Mouse (Mus musculus) splenic B cell, adult 2 months (primary cell): ENCODE data around the gene Siva1.
A peak's percentile ranks its signal among the peaks of the same experiment; 100 is the strongest.

Source experiments
- DNase-seq: peaks from one replicate; pipeline ENCODE4 v3.0.0-alpha.2; 2011; ENCODE audit warnings: low read depth, low spot score
- H3K27me3 ChIP-seq: 2 replicates; pipeline ENCODE4 v1.6.1; 2012; ENCODE audit warnings: mild to moderate bottlenecking, low read length, moderate library complexity, mixed read lengths; ENCODE audit not compliant: control insufficient read depth, poor library complexity, insufficient read depth, severe bottlenecking
- H3K36me3 ChIP-seq: 2 replicates; pipeline ENCODE4 v1.6.1; 2012; ENCODE audit warnings: mild to moderate bottlenecking, low read length, moderate library complexity, mixed read lengths; ENCODE audit not compliant: control insufficient read depth, poor library complexity, insufficient read depth, severe bottlenecking

Gene Siva1

DNA sequence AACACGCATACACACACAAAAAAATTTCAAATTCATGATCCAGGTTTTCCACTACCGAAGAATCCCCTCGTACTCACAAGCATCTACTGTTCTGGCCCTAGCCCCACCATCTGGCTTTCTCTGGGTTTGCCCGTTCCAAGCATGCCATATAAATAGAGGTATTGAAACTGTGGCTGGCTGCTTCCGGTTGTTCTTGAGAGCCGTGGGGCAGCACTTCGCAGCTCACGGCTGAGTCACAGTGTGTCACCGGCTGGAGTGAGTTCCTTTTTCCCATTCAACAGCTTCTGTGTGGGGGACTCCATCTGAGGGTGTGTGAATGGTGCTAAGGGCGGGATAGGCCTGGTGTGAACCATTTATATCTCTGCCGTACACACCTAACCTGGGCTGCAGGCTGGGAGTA, 27.3 kb upstream of the Siva1 start:
- no peaks in the 10 kb centered on the region for H3K36me3 ChIP-seq
- H3K27me3 ChIP-seq = no peaks in the 10 kb centered on the region
- peak; percentile 81 for DNase-seq

DNA sequence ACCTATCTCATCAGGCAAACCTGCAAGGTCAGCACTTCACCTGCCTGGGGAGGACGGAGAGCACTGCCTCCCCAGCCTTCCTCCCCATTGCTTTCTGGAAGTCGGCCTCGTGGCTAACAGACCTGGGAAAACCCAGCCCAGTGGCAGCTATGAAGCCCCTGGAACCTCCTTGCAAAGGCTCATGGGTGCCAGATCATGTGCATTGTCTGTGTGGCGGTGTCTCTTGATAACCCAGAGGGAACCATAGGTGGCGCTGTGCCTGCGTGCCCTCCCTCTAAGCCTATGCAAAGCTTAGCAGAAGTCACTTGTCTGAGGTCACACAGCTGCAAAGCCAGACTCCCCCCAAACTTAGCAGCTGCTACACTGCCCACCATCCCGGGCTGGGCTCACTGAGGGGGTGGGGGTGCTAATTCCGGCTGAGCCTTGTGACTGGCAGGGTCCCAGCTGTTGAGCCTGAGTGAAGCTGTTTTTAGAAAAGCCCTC, 26.5 kb upstream of the Siva1 start:
- Histone ChIP-seq H3K27me3 (no peaks in the 10 kb centered on the region), H3K36me3 (no peaks in the 10 kb centered on the region)
- peak; percentile 93 for DNase-seq

DNA sequence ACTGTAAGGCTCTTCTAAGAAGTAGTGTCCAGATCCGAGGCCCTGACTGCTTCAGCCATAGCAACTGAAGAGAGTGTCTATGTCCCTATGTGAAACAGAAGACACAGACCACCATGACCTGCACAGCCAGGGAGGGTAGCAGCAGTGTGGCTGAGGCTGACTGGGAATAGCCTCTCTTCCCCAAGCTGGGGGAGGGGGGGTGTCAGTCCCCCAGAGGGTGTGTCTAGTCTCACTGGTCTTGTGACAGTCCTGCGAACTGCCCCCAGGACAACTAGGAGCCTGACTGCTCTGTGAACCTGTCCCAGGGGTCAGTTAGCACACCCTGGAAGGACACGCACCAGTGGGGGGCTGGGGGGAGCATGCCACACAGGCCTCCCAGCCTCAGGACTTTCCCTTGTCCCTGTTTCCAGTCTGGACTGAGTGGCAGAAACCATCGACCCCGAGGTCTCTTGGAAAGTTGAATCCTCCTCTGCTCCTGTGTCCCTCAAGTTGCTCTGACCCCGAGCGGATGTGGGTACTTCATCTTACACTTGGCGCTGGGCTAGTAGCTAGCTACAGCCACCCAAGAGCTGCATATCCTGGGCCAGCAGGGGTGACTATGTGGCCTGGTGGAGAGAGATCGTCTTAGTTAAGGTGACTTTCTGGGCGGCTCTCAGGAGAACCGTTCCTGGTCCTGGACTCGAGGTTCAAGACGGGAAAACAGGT, 25.3 kb upstream of the Siva1 start:
- Histone ChIP-seq H3K27me3 (no peaks in the 10 kb centered on the region), H3K36me3 (no peaks in the 10 kb centered on the region)
- DNase-seq = peak; percentile 49

DNA sequence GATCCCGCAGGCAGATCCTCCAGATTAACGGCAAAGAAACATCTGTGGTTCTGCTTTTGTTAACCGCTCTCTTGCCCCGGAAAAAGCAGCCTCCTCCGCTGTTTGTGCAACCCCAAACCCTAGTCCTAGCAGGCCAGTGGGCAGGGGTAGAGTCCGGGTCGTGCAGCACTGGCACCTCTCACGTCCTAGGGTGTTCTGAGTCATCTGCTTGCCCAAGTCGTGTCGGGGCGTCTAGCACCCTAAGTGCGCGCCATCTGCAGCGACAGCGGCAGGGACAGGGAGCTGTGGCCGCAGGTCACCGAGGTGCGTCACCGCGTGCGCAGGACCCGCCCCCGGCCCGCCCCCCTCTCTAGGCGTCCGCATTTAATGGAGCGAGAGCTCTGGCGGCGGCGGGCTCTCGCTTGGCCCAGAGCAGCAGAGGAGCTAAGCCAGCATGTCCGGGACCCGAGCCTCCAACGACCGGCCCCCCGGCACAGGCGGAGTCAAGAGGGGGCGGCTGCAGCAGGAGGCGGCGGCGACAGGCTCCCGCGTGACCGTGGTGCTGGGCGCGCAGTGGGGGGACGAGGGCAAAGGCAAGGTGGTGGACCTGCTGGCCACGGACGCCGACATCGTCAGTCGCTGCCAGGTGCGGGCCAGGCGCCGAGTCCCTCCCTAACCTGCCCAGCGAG, 24.7 kb upstream of the Siva1 start, which contains the start of gene Adssl1:
Gene Adssl1, plus strand, starts transcription at position 360 of the 668 bp plus-strand sequence.
- DNase-seq = peak; percentile 78
- Histone ChIP-seq H3K36me3 (no peaks in the 10 kb centered on the region), H3K27me3 (no peaks in the 10 kb centered on the region)

DNA sequence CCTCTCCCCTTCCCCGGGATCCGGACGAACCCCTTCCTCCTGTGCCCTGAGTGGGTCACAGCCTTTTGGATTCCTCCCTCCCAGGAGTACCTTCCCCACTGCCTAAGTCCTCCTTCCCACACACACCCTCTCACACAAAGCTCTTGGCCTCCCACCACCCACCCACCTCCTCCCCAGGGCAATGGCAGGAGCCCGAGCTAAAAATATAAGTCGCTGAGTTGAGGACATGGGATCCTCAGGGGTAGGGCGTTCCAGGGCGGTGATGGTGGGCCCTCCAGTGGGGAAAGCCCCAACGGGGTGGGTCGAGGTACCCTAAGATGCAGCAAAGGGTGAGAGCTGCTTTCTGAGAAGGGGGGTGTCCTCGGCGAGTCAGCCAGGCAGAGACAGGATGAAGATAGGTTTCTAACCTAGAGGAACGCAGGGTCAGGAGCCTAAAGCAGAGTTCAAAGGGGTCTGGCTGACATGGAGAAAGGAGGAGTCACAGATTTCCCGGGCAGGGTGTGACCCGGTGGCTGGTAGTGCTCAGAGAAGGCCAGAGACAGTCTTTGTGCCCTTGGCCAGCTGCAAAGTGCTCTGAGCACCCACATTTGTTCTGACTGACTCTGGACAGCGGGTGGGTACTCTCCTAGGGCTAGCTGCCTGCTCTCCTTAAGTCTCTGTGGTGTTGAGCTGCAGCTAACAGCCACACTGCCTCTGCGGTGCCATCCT, 24.0 kb upstream of the Siva1 start:
- H3K36me3 ChIP-seq = no peaks in the 10 kb centered on the region
- DNase-seq = no peak
- H3K27me3 ChIP-seq = no peaks in the 10 kb centered on the region

DNA sequence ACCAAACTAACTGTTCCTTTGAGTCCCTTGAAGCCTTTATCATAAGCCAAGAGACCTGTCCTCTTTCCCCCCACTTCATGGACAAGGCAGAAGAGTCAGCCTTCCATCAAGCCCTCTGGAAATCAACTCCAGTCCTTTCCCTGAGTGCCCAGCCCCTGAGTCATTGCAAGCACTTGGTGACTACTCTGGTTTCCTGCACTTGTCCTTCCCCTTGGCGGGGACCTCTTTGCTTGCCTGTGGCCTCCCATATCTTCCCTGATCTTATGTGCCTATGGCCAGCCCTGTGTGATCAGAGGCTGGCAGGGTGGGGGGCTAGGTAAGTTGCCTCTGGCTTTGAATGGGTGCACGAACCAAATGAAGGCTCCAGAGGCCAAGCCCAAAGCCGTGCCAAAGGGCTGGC, 22.6 kb upstream of the Siva1 start:
- Histone ChIP-seq H3K36me3 (no peaks in the 10 kb centered on the region), H3K27me3 (no peaks in the 10 kb centered on the region)
- DNase-seq = no peak

DNA sequence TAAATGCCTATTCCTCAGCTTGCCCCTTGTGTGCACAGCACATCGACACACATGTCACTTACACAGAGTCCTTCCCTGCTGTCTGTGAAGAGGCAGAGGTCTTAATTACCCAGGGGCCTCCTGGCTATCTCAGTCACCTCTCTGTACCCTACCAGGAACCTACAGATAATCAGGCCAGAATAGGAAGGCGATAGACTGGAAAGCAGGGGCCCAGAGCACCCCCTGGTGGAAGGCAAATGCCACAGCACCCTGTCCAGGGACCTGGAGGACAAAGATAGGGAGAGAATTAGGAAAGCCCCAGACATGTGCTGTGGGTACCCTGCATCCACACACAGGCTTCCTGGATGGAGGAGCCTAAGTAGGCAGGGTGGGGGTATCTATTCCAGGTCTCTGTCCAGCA, 20.7 kb upstream of the Siva1 start:
- Histone ChIP-seq H3K36me3 (no peaks in the 10 kb centered on the region), H3K27me3 (no peaks in the 10 kb centered on the region)
- peak; percentile 78 for DNase-seq

DNA sequence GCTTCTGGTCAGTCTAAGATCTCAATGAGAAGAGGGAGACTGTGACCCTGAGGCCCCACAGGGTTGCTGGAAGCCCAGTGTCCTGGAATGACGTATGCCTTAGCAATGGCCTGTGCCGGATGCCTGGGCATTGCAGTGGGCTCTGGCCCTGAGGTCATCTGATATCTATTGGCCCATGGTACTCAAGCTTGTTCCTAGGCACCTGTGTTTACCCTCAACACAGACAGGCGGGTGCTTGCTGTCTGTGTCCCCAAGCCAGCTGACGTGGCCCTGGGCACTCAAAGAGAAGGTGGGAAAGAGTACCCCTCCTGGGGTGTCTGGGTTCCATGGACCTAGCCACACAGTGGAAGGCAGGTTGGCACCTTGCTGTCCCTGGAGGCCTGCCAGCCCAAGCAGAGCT, 18.8 kb upstream of the Siva1 start:
- H3K36me3 ChIP-seq = no peaks in the 10 kb centered on the region
- no peaks in the 10 kb centered on the region for H3K27me3 ChIP-seq
- DNase-seq = no peak

DNA sequence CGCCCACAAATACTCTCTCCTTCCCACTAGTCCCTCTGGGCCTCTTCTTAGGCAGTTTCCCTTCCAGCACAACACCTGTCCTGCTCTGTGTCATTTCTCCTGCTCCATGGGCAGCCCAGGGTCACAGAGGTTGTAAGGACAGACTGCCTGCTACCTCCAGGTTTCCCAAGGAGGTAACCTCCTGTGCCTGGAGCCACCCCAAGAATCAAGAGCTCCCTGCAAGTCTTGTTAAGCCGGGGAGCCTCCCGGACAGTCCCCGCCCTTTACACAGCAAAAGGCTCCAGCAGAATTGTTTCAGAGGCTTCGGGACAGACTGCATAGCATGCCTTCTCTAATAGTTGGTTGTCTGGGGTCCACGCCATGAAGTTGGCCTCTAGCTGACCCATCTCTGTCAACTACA, 18.0 kb upstream of the Siva1 start:
- DNase-seq = no peak
- Histone ChIP-seq H3K36me3 (no peaks in the 10 kb centered on the region), H3K27me3 (no peaks in the 10 kb centered on the region)

DNA sequence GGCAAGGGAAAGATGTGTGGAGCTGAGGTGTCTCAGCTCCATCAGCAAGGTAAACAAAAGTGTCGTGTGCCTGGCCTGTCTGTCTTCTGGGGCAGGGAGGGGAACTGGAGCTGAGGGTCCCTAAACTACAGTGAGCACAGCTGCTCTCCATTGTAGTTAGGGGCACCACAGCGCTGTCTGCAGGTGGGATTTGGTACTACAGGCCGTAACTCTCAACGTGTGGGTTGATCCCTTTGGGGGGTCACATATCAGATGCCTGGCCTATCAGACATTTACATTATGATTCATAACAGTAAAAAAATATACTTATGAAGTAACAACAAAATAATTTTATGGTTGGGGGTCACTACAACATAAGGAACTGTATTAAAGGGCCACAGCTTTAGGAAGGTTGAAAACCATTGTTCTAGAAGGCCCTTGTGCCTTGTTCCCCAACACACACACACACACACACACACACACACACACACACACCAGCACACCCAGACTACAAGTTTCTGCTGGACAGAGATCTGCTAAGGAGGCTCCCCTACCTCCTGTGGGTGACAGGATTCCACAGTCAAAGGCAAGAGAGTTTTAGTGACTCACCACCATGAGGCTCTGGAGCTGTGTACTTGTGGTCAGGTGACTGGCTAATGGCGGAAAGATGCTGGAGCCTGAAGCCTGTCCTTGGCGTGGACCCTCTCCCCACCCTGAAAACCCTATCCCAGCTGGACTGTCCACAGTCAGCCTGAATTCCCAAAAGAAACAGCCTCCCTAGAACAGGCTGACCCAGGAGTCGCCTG, 17.2 kb upstream of the Siva1 start:
- DNase-seq = peak; percentile 58
- Histone ChIP-seq H3K27me3 (no peaks in the 10 kb centered on the region), H3K36me3 (no peaks in the 10 kb centered on the region)

DNA sequence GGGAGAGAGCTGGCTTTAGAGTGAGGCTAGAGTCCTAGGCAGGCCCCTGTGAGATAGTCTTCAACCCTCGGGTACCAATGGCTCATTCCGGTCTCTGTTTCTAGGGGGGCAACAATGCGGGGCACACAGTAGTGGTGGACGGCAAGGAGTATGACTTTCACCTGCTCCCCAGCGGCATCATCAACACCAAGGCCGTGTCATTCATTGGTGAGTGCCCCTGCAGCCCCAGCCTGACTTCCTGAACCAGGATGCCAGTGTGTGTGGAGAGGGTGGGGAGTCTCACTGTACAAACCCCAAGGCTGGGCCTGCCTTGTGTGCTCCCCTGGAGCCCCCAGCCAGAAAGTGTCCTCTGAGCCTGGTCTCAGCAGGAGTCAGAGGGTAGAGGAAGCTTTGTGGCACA, 16.3 kb upstream of the Siva1 start:
- no peaks in the 10 kb centered on the region for H3K27me3 ChIP-seq
- no peaks in the 10 kb centered on the region for H3K36me3 ChIP-seq
- DNase-seq = no peak

DNA sequence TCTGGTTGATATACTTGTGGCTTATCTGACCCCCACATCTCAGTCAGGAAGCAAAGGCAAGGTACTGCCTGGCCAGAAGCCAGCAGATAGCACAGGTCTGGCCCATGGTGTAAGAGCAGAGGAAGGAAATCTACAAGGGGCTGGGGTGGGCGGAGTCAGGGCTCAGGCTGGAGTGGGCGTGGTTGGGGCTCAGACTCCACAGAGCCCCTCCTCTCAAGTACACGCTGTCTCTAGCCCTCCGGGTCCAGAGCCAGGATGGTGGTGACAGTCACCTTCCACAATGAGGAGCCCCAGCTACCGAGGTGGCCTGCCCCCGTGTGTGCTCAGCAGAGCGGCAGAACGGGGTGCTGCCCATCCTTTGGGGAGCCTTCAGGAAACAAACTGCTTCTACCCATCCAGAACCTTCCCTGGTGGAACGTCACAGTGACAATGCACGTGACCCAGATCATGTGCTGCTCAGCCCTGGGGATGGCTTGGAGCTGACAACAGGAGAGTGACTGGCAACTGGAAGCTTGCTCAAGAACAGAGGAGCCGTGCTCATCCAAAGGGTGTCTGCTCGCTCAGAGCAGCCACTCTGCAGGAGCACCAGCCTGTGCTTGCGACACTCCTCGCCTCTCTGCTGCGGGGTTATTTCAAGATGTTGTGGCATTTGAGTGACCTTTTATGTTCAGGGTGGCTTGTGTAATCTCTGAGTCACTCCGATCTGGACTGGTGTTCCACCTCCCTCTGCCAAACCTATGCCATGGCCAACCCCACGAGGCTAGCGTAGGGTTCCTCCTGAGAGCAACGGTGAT, 15.4 kb upstream of the Siva1 start:
- DNase-seq = peak; percentile 78
- Histone ChIP-seq H3K27me3 (no peaks in the 10 kb centered on the region), H3K36me3 (no peaks in the 10 kb centered on the region)

DNA sequence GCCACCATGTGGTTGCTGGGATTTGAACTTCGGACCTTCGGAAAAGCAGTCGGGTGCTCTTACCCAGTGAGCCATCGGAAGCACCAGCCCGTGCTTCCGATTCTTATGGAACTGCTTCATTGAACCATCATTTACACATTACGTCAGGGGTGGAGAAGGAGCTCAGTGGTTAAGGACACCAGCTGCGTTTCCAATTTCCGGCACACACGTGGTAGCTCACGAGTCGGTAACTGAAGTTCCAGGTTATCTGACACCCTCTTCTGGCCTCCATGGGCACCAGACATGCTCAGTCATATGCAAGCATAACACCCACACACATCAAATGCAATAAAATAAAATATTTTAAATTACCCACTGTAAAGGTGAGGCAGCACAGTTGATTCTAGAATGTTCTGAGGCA, 14.4 kb upstream of the Siva1 start:
- no peaks in the 10 kb centered on the region for H3K27me3 ChIP-seq
- no peak for DNase-seq
- H3K36me3 ChIP-seq = no peaks in the 10 kb centered on the region

DNA sequence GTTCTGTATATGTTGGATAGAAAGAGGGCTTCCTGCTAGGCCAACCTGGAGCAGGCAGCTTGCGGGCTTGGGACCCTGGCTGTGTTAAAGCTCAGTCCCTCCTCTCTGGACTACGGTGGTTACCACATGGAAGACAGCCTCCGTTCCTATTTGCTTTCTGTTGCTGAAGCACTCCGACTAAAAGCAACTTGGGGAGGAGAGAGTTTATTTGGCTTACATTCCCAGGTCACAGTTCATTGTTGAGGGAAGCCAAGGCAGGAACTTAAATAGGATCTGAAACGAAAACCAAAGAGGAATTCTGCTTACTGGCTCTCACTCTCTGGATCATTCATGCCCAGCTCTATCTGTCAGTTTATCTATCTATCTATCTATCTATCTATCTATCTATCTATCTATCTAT, 13.7 kb upstream of the Siva1 start:
- H3K27me3 ChIP-seq = no peaks in the 10 kb centered on the region
- H3K36me3 ChIP-seq = no peaks in the 10 kb centered on the region
- DNase-seq = no peak
